Mouse (Mus musculus): Measurements from ENCODE around the gene Rgs2. TPM values are rescaled to one million over a fixed set of nuclear protein-coding genes. Genes with fewer than 3 reads are reported as not detected.
A peak's percentile ranks its signal among the peaks of the same experiment; 100 is the strongest.

The Rgs2 gene
- 10 to 100 TPM; 44.3 to 45.6 TPM for total RNA-seq (2021)
- long read RNA-seq, transcript Rgs2-202 (5 exons, 3,021 nt), result major isoform, 7 of 9 reads
- long read RNA-seq, partial matches to known transcripts, result 0 of 9 reads
- long read RNA-seq, other reads (novel, unspliced or antisense), result 2 of 9 reads

GRCm38 (mm10) chr1:144003904-144004740 is at the start of gene Rgs2:
Gene Rgs2 (minus strand): TSS chr1:144004161.
- DNase-seq (ENCODE audit: low spot score in 2 of 2), result peak; percentile 94 to 96

GRCm38 (mm10) chr1:144053401-144053800 is 49.4 kb upstream of the Rgs2 start:
- no peak for DNase-seq (ENCODE audit: low spot score in 2 of 2)

DNA sequence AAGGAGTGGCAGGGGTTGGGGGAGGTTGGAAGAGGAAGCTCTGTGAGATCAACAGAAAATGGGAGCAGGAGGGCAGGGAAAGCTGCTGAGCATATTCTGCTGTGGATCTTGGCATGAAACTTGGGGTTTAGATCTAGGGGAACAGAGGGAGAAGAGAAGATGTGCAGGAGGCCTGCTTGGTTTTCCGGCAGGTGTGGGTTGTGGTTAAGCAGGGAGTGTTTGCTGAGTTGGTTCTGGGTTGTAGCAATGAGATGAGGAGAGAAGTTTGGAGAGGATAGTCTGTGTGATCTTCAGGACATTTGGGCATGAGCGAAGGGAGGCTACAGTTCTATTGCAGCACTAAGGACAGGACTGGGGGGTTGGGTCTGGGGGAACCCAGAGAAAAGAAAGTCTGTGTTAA is 37.9 kb upstream of the Rgs2 start:
- DNase-seq (ENCODE audit: low spot score in 2 of 2), result no peak

GRCm38 (mm10) chr1:144033498-144033897 is 29.5 kb upstream of the Rgs2 start:
- DNase-seq (ENCODE audit: low spot score in 2 of 2), result no peak

GRCm38 (mm10) chr1:144030499-144030898 is 26.5 kb upstream of the Rgs2 start:
- DNase-seq (ENCODE audit: low spot score in 2 of 2), result no peak

GRCm38 (mm10) chr1:144029679-144030078 is 25.7 kb upstream of the Rgs2 start:
- DNase-seq (ENCODE audit: low spot score in 2 of 2), result no peak

DNA sequence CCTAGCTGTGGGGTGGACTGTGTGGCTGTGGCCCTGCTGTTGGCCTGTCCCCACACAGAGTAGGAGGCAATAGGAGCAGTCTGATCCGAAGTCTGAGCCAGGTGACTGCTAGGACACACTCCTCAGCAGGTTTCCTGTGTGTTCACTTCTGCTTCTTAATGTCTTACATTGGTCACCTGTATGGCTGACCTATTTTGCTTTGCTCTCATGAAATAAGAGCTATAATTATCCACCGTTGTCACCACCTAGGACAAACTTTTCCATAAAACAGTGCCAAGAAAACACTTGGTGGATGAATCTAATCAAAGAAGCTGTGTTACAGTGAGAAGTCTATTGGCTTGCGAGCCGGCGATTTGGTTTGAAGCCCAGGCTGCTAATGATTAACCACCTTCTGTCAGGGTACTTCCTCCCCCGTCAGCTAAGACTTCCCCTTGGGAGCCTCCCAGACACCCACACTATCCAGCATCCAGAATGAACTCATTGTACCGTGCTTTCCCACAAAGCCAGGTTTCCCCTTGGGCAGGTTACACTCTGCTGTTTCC is 14.5 kb upstream of the Rgs2 start:
- peak; percentile 52 to 58 for DNase-seq (ENCODE audit: low spot score in 2 of 2)

- DNase-seq (ENCODE audit: low spot score in 2 of 2), result no peak
These were observed 10.0 kb upstream of the Rgs2 start for GRCm38 (mm10) chr1:144013913-144014312.

DNA sequence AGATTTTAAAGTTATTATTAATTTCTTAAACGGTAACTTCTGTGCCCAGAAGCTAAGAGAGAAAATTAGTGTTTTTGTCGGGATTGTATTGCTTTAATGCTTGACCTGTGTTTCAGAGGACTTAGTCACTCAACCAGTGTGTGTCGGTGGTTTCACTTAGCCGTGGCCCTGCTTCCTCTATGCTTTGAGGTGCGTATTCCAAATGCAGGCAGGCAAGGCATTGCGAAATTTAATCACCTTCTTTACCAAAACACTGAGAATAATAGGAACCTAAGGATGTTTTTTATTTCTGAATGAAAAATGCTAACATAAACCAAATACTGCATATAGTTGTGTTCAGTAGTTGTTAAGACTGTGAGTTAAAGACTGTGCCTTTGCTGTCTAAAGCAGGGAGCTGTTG is 3.4 kb upstream of the Rgs2 start:
- DNase-seq (ENCODE audit: low spot score in 2 of 2), result no peak

DNA sequence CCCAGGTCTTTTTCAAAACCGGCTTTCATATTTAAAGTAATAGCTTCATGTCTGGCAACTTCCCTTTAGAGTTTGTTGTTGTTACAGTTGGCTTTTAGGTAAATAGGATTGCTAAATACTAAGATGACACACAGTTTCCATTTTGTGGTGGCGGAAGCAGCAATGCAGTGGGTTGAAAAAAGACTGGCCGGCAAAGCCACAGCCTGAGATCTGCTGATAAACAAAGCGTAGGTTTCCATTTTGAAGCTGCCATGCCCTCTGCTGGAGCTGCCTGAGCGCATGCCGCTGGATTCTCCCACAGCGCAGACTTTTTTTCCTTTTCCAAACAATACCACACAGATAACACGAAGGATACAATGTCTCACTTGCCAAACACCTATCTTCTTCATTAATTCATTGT is 2.6 kb upstream of the Rgs2 start:
- peak; percentile 48 to 83 for DNase-seq (ENCODE audit: low spot score in 2 of 2)

DNA sequence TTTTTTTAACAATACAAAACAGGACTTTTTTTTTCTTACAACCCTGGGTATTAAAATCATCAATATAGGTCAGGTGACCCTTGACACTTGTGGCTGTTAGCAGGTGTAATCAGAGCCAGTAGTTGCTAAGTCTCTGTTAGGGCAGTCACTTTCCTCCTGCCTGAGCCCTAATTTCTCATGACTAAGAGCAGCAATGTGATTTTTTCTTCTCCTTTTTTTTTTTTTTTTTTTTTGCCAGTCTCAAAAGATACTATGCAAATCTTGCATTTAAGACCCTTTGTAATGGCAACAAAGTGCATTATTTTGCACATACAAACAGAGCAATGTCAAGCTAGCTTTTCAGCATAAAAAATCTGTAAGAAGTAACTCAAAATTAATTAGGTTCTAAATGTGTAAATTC is 1.7 kb upstream of the Rgs2 start:
- no peak for DNase-seq (ENCODE audit: low spot score in 2 of 2)

DNA sequence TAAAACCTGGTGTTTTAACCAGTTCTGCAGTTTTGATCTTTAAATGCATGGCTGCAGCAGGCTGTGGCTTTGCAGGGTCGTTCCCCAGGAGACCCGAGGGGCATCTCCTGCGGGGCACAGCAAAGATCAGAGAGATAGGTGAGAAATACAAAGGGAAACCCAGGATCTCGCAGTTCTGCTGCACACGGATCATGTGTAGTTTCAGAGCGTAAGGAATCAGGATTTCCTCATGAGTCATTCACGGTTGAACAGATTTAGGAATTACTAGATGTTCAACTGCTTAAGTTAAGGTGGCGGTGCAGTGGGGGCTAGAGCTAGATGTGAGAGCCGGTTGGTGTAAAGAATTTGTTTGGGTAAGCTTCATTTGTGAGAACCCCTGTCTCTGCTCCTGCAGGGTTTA is 780 bp upstream of the Rgs2 start:
- DNase-seq (ENCODE audit: low spot score in 2 of 2), result peak in 1 of 2 experiments; percentile 42

- peak; percentile 35 to 68 for DNase-seq (ENCODE audit: low spot score in 2 of 2)
These were observed 545 bp downstream of the Rgs2 start for GRCm38 (mm10) chr1:144003416-144003815.

DNA sequence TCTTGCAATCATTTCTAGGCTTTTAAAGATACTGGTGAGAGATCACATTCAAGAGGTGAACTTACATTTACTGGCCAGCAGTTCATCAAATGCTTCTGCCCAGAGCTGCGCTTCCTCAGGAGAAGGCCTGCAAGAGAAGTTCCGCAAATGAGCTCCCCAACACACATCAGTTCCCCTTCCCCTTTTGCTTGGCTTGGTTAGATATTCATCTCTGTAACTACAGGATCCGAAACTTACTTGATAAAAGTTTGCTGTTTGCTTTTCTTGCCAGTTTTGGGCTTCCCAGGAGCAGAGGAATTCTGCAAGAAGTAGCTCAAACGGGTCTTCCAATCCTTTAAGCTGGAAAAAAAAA is 1.3 kb downstream of the Rgs2 start:
- no peak for DNase-seq (ENCODE audit: low spot score in 2 of 2)

DNA sequence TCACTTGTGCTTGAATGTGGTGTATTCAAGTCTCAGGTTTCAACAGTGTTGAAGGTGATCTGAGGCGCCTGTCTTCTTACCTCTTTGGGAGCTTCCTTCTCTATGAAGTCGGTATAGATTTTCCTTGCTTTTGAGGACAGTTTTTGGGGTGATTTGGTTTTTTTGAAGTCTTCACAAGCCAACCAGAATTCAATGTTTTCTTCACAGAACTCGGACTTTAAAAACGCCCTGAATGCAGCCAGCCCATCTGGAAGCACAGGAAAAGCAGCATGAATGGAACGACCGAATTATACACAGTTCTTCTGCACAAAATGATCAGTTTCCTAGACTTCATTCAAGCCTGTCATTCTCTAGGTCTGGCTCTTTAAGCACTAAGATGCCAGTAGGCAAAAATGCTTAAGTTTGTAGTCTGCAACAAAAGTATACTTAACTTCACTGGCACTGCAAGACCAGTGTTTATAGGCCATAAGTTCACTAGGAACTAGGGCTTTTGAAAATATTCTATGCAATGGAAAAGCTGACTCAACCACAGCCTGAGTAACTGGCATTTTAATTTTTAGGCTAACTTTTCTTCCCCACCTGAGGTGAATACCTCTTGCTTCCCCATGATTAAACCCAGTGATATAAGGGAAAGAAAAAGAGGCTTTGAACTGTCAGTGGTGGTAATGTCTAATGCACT is 1.8 kb downstream of the Rgs2 start:
- no peak for DNase-seq (ENCODE audit: low spot score in 2 of 2)

- DNase-seq (ENCODE audit: low spot score in 2 of 2), result no peak
These were observed 3.7 kb downstream of the Rgs2 start for GRCm38 (mm10) chr1:144000246-144000645.

- DNase-seq (ENCODE audit: low spot score in 2 of 2), result no peak
These were observed 4.5 kb downstream of the Rgs2 start for GRCm38 (mm10) chr1:143999371-143999920.

- no peak for DNase-seq (ENCODE audit: low spot score in 2 of 2)
These were observed 10.9 kb downstream of the Rgs2 start for GRCm38 (mm10) chr1:143993026-143993425.

GRCm38 (mm10) chr1:143992528-143992927 is 11.4 kb downstream of the Rgs2 start:
- DNase-seq (ENCODE audit: low spot score in 2 of 2), result no peak

- DNase-seq (ENCODE audit: low spot score in 2 of 2), result no peak
These were observed 13.7 kb downstream of the Rgs2 start for GRCm38 (mm10) chr1:143990263-143990662.

- DNase-seq (ENCODE audit: low spot score in 2 of 2), result no peak
These were observed 14.2 kb downstream of the Rgs2 start for GRCm38 (mm10) chr1:143989773-143990172.

GRCm38 (mm10) chr1:143988756-143989155 is 15.2 kb downstream of the Rgs2 start:
- DNase-seq (ENCODE audit: low spot score in 2 of 2), result no peak

Data from layer of hippocampus, adult 18-20 months (tissue).